Mouse (Mus musculus) ES-Bruce4 (cell line): Measurements from ENCODE around the gene Capn11. TPM values are rescaled to one million over a fixed set of nuclear protein-coding genes. Genes with fewer than 3 reads are reported as not detected.

Experiments used
- H3K27ac ChIP-seq: 2 replicates; pipeline ENCODE4 v1.5.1; 2012; ENCODE audit warnings: low read length, inconsistent platforms; ENCODE audit not compliant: insufficient read depth
- H3K27me3 ChIP-seq: 2 replicates; pipeline ENCODE4 v1.6.1; 2012; ENCODE audit warnings: mild to moderate bottlenecking, low read length, inconsistent platforms; ENCODE audit not compliant: control insufficient read depth, poor library complexity, insufficient read depth, severe bottlenecking
- H3K36me3 ChIP-seq: 2 replicates; pipeline ENCODE4 v1.6.1; 2012; ENCODE audit warnings: inconsistent platforms, mild to moderate bottlenecking, low read length, moderate library complexity; ENCODE audit not compliant: control insufficient read depth, poor library complexity, insufficient read depth, severe bottlenecking
- H3K4me1 ChIP-seq: one replicate; pipeline ENCODE4 v1.8.1; 2011; ENCODE audit warnings: low read length; ENCODE audit not compliant: control insufficient read depth, insufficient read depth
- H3K4me3 ChIP-seq: 2 replicates; pipeline ENCODE4 v1.5.1; 2011; ENCODE audit warnings: low read depth, mild to moderate bottlenecking, low read length
- H3K9ac ChIP-seq: 2 replicates; pipeline ENCODE4 v1.6.1; 2012; ENCODE audit warnings: low read depth, mild to moderate bottlenecking, inconsistent platforms; ENCODE audit not compliant: poor library complexity, severe bottlenecking
- H3K9me3 ChIP-seq: replicated peaks from 2 replicates; pipeline ENCODE4 v1.6.1; 2012; ENCODE audit warnings: mild to moderate bottlenecking, low read length, inconsistent platforms; ENCODE audit not compliant: control insufficient read depth, poor library complexity, insufficient read depth, severe bottlenecking
- CTCF ChIP-seq: IDR thresholded peaks from one replicate; pipeline ENCODE4 v1.8.1; 2011; ENCODE audit warnings: low read depth, low read length
- EP300 ChIP-seq: IDR thresholded peaks from 2 replicates; pipeline ENCODE4 v1.6.1; 2011; ENCODE audit warnings: low read depth, low read length; ENCODE audit not compliant: insufficient read depth
- POLR2A ChIP-seq: IDR thresholded peaks from one replicate; pipeline ENCODE4 v1.8.1; 2011; ENCODE audit warnings: low read length; ENCODE audit not compliant: insufficient read depth
- polyA plus RNA-seq: library from polyadenylated mRNA; stranded (reverse); fragments of >200 nt; gene quantifications from 2 replicates; pipeline ENCODE4 v1.2.4, GENCODE M21; 2011; ENCODE audit warnings: low read depth; ENCODE audit not compliant: missing spikeins, insufficient read depth, insufficient read length

Capn11 gene
- polyA plus RNA-seq, 1 experiment = 1.4 TPM

DNA sequence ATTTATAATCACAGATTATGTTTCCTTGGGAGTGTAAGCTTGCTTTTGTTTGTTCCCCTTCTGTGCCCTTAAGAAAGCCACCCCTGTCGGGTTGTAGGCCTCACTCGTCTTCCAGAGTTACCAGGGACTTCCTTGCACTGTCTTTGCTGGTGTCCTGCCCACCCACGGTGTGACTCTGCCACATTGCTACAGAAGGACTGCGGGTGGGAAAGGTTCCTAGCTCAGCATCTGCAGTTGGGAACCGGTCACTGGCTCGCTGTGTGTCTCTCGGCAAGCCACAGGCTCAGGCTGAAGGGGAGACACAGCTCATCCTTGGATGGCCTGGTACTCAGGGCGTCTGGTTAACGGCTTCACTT is 42.1 kb upstream of the Capn11 start:
- H3K27ac ChIP-seq = no peak overlapping the region
- no peak overlapping the region for H3K4me3 ChIP-seq
- H3K36me3 ChIP-seq = no peaks in the 10 kb centered on the region
- no peak for TF ChIP-seq CTCF
- TF ChIP-seq POLR2A = no peak
- TF ChIP-seq EP300 = no peak
- no peaks in the 10 kb centered on the region for H3K9me3 ChIP-seq
- no peaks in the 10 kb centered on the region for H3K27me3 ChIP-seq
- peaks cover 3% of the 10 kb centered on the region for H3K4me1 ChIP-seq
- H3K9ac ChIP-seq = no peak overlapping the region

DNA sequence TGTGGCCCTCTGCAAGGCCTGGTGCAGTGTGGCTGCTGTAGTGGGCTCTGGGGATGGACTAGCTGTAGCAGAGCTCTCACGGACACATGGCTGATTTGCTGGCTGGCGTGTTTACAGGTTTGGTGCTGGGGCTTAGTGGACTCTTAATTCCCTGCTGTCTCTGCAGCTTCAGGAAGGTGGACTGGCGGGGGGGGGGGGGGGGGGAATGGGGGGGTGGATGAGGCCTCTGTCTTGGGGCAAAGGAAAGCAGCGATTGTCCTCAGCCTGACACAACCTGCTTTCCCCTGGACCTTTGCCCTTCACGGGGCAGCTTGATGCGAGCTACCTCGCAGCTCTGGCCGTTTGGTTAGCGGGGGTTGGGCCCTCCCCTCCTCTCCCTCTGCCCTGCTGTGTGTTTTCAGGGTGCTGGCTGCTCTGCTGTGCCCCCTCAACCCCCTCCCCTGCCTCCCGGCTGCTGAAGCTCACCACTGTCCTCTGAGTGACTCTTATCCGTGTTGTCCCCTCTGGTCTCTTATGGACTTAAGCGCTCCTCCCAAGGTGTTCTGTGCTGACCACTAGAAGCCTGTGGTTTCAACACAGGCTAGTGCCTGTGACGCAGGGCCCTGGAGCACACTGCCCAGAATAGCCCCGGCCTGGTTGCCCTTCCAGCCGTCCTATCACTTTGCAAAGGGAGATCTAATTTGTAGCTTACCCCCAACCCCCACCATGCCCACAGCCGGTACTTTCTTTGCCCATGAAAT is 41.5 kb upstream of the Capn11 start:
- TF ChIP-seq POLR2A = no peak
- TF ChIP-seq CTCF = no peak
- no peak for TF ChIP-seq EP300
- Histone ChIP-seq H3K9me3 (no peaks in the 10 kb centered on the region), H3K36me3 (no peaks in the 10 kb centered on the region), H3K4me1 (peaks cover 3% of the 10 kb centered on the region), H3K27me3 (no peaks in the 10 kb centered on the region), H3K4me3 (no peak overlapping the region), H3K27ac (no peak overlapping the region), H3K9ac (no peak overlapping the region)

- Histone ChIP-seq H3K4me3 (no peak overlapping the region), H3K27me3 (no peaks in the 10 kb centered on the region), H3K4me1 (peaks cover 7% of the 10 kb centered on the region), H3K9me3 (no peaks in the 10 kb centered on the region), H3K27ac (no peak overlapping the region), H3K36me3 (no peaks in the 10 kb centered on the region), H3K9ac (no peak overlapping the region)
- TF ChIP-seq POLR2A (no peak), EP300 (no peak), CTCF (no peak)
These were observed 40.1 kb upstream of the Capn11 start for GRCm38 (mm10) chr17:45699039-45699740.

DNA sequence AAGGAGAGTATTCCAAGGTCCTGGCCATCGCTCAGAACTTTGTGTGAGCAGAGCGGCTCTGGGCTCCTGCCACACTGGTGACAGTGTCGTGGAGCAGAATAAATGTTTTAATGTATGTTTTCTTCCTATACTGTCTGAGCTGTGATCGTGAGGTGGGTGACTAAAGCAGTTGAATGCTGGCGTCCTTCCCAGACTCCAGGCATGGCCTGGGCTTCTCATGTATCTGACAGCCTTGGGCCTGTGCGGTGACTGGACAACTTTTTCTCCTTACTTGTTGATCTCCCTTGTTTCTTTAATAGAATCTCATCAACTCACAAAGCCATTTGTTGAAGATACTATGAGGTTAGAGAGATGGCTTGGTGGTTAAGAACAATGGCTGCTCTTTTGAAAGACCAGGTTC is 39.2 kb upstream of the Capn11 start:
- H3K9me3 ChIP-seq = no peaks in the 10 kb centered on the region
- H3K4me3 ChIP-seq = no peak overlapping the region
- no peak overlapping the region for H3K9ac ChIP-seq
- TF ChIP-seq CTCF (no peak), EP300 (no peak), POLR2A (no peak)
- H3K4me1 ChIP-seq = peaks cover 7% of the 10 kb centered on the region
- H3K27me3 ChIP-seq = no peaks in the 10 kb centered on the region
- no peaks in the 10 kb centered on the region for H3K36me3 ChIP-seq
- no peak overlapping the region for H3K27ac ChIP-seq

- no peaks in the 10 kb centered on the region for H3K36me3 ChIP-seq
- no peak overlapping the region for H3K27ac ChIP-seq
- no peaks in the 10 kb centered on the region for H3K27me3 ChIP-seq
- H3K4me1 ChIP-seq = peaks cover 7% of the 10 kb centered on the region
- no peak for TF ChIP-seq CTCF
- no peak for TF ChIP-seq EP300
- no peak for TF ChIP-seq POLR2A
- no peaks in the 10 kb centered on the region for H3K9me3 ChIP-seq
- H3K9ac ChIP-seq = peak overlapping the region; percentile 14; the same call in 1 of the 2 replicates
- peak overlapping the region; percentile 44 for H3K4me3 ChIP-seq
These were observed 37.9 kb upstream of the Capn11 start for GRCm38 (mm10) chr17:45696981-45697380.
